Mouse (Mus musculus): ENCODE data around the gene Gm3336.
A peak's percentile ranks its signal among the peaks of the same experiment; 100 is the strongest.

- TF ChIP-seq CTCF (IDR thresholded peaks at IDR 0.05) = peak; percentile 80
- peak; percentile 99 for TF ChIP-seq EP300 (IDR thresholded peaks at IDR 0.05)
These were observed 33.8 kb downstream of the Gm3336 start for GRCm38 (mm10) chr8:70752000-70752764.
